Mouse (Mus musculus): ENCODE results near the gene Bcl9. TPM values are rescaled to one million over a fixed set of nuclear protein-coding genes. Genes with fewer than 3 reads are reported as not detected.

Bcl9 gene
- total and polyA plus RNA-seq, 3 experiments = 2.1 to 20.8 TPM; not detected in 1

DNA sequence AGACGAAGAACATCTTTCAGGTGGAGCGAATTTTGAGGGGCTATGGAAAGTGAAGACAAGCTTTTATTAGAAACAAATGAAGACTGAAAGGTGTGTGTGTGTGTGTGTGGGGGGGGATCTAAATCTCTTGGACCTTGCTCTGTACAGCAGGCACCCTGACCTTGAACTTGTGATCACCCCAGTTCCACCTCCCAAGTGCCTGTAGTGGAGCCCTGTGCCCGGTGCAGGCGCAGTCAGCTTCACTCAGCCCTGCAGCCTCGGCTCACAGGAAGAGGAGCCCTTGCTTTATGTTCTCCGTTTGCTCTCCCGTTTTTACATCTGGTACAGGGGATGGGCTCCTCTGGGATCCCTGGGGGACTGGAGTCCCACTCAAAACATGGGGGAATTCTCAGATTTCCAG, 3.9 kb upstream of the Bcl9 start:
- DNase-seq (ENCODE audit: low read depth, low spot score) = no peak
- Histone ChIP-seq H3K36me3 (ENCODE audit: control insufficient read depth in 1 of 2, insufficient read depth in 2 of 2, low read length in 2 of 2) (no peaks in the 10 kb centered on the region), H3K79me2 (ENCODE audit: control insufficient read depth, insufficient read depth, low read length, poor library complexity) (no peaks in the 10 kb centered on the region), H3K27ac (ENCODE audit: control insufficient read depth, low read depth, low read length) (no peak overlapping the region), H3K9me3 (replicated peaks; ENCODE audit: insufficient read depth, low read length) (no peaks in the 10 kb centered on the region), H3K27me3 (ENCODE audit: control insufficient read depth in 1 of 2, insufficient read depth in 2 of 2, low read length in 2 of 2) (peaks cover 6 to 15% of the 10 kb centered on the region in 2 experiments), H3K4me3 (ENCODE audit: control insufficient read depth in 1 of 2, insufficient read depth in 1 of 2, low read depth in 2 of 2, low read length in 2 of 2) (no peak overlapping the region), H3K9ac (ENCODE audit: control insufficient read depth, low read depth, low read length, poor library complexity, severe bottlenecking) (no peak overlapping the region), H3K4me1 (ENCODE audit: control insufficient read depth in 1 of 2, insufficient read depth in 2 of 2, low read length in 2 of 2) (no peaks in the 10 kb centered on the region)
- no peak for TF ChIP-seq MYC (IDR thresholded peaks at IDR 0.05; ENCODE audit: low read depth, low read length)
- TF ChIP-seq CHD1 (IDR thresholded peaks at IDR 0.05; ENCODE audit: low read depth, low read length) = no peak
- no peak for TF ChIP-seq BHLHE40 (IDR thresholded peaks at IDR 0.05; ENCODE audit: borderline replicate concordance, low read depth, low read length)
- TF ChIP-seq ZC3H11A (IDR thresholded peaks at IDR 0.05; ENCODE audit: low read depth, low read length) = no peak
- no peak for TF ChIP-seq USF1 (IDR thresholded peaks at IDR 0.05; ENCODE audit: low read depth, low read length)
- TF ChIP-seq RCOR1 (IDR thresholded peaks at IDR 0.05; ENCODE audit: low read depth, low read length) = no peak
- no peak for TF ChIP-seq KAT2A (conservative IDR thresholded peaks at IDR 0.05; ENCODE audit: low read depth, low read length)
- TF ChIP-seq MYB (IDR thresholded peaks at IDR 0.05; ENCODE audit: low read depth, low read length) = no peak
- TF ChIP-seq POLR2AphosphoS5 (IDR thresholded peaks at IDR 0.05; ENCODE audit: borderline replicate concordance, low read depth, low read length) = no peak

DNA sequence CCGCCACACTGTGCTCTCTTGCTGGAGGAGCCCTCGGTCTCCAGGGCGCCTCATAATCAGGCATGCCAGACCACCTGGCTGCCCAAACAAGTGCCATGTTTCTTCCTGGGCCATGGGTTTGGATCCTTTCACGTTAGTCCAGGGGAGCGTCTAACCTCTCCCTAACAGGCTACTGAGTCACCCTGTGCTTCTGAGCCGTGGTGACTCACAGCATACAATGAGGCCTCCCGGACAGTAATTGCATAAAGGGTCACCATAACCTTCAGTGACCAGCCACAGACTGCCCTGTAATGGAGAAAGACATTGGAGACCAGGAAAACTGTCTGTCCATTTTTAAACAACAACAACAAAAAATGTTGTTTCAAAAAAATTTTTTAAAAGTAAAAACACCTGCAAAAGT, 2.7 kb upstream of the Bcl9 start:
- no peak for DNase-seq (ENCODE audit: low read depth, low spot score)
- H3K9me3 ChIP-seq (replicated peaks; ENCODE audit: insufficient read depth, low read length) = no peaks in the 10 kb centered on the region
- no peak overlapping the region for H3K4me3 ChIP-seq (ENCODE audit: control insufficient read depth in 1 of 2, insufficient read depth in 1 of 2, low read depth in 2 of 2, low read length in 2 of 2)
- no peaks in the 10 kb centered on the region for H3K36me3 ChIP-seq (ENCODE audit: control insufficient read depth in 1 of 2, insufficient read depth in 2 of 2, low read length in 2 of 2)
- no peak overlapping the region for H3K9ac ChIP-seq (ENCODE audit: control insufficient read depth, low read depth, low read length, poor library complexity, severe bottlenecking)
- peaks cover 6 to 15% of the 10 kb centered on the region in 2 experiments for H3K27me3 ChIP-seq (ENCODE audit: control insufficient read depth in 1 of 2, insufficient read depth in 2 of 2, low read length in 2 of 2)
- H3K27ac ChIP-seq (ENCODE audit: control insufficient read depth, low read depth, low read length) = no peak overlapping the region
- H3K79me2 ChIP-seq (ENCODE audit: control insufficient read depth, insufficient read depth, low read length, poor library complexity) = no peaks in the 10 kb centered on the region
- TF ChIP-seq NRF1 (IDR thresholded peaks at IDR 0.05; ENCODE audit: insufficient read depth, low read depth, low read length, poor library complexity, severe bottlenecking) = no peak
- H3K4me1 ChIP-seq (ENCODE audit: control insufficient read depth in 1 of 2, insufficient read depth in 2 of 2, low read length in 2 of 2) = no peaks in the 10 kb centered on the region

DNA sequence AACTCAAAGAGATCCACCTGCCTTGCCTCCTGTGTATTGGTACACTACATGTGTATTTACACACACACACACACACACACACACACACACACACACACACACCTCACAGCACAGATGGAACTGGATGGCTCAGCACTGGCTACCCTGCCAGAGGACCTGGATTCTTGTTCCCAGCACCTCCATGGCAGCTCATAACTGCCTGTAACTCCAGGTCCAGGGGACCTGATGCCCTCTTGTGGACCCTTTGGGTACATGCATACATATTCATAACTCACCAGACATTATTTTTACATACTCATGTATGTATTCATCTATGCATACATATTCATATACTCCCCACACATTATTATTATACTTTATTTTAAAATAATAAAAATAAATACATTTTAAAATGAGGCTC, 2.2 kb upstream of the Bcl9 start:
- Histone ChIP-seq H3K4me3 (ENCODE audit: control insufficient read depth in 1 of 2, insufficient read depth in 1 of 2, low read depth in 2 of 2, low read length in 2 of 2) (no peak overlapping the region), H3K27me3 (ENCODE audit: control insufficient read depth in 1 of 2, insufficient read depth in 2 of 2, low read length in 2 of 2) (peaks cover 5 to 14% of the 10 kb centered on the region in 2 experiments), H3K79me2 (ENCODE audit: control insufficient read depth, insufficient read depth, low read length, poor library complexity) (no peaks in the 10 kb centered on the region), H3K36me3 (ENCODE audit: control insufficient read depth in 1 of 2, insufficient read depth in 2 of 2, low read length in 2 of 2) (no peaks in the 10 kb centered on the region), H3K9me3 (replicated peaks; ENCODE audit: insufficient read depth, low read length) (no peaks in the 10 kb centered on the region), H3K4me1 (ENCODE audit: control insufficient read depth in 1 of 2, insufficient read depth in 2 of 2, low read length in 2 of 2) (no peaks in the 10 kb centered on the region), H3K9ac (ENCODE audit: control insufficient read depth, low read depth, low read length, poor library complexity, severe bottlenecking) (no peak overlapping the region), H3K27ac (ENCODE audit: control insufficient read depth, low read depth, low read length) (no peak overlapping the region)
- TF ChIP-seq CTCF (IDR thresholded peaks at IDR 0.05 in 2 of 3, conservative IDR thresholded peaks at IDR 0.05 in 1 of 3; ENCODE audit: control insufficient read depth in 1 of 3, insufficient read depth in 1 of 3, low read depth in 2 of 3, low read length in 3 of 3, poor library complexity in 1 of 3, severe bottlenecking in 1 of 3) (peak; percentile 31 to 57 (median 46); a peak in 4 of 6 replicates), ZNF384 (IDR thresholded peaks at IDR 0.05; ENCODE audit: low read depth, low read length) (no peak), E2F4 (IDR thresholded peaks at IDR 0.05; ENCODE audit: borderline replicate concordance, low read depth, low read length) (no peak), BHLHE40 (IDR thresholded peaks at IDR 0.05; ENCODE audit: borderline replicate concordance, low read depth, low read length) (no peak), ETS1 (IDR thresholded peaks at IDR 0.05; ENCODE audit: low read depth, low read length) (no peak), MYC (IDR thresholded peaks at IDR 0.05; ENCODE audit: low read depth, low read length) (no peak), MXI1 (IDR thresholded peaks at IDR 0.05; ENCODE audit: low read depth, low read length) (no peak), SIN3A (IDR thresholded peaks at IDR 0.05; ENCODE audit: low read length) (no peak), SMC3 (IDR thresholded peaks at IDR 0.05; ENCODE audit: low read depth, low read length) (peak; percentile 63), POLR2A (IDR thresholded peaks at IDR 0.05; ENCODE audit: control insufficient read depth in 1 of 2, insufficient read depth in 1 of 2, low read depth in 1 of 2, low read length in 2 of 2, poor library complexity in 1 of 2) (no peak), USF1 (IDR thresholded peaks at IDR 0.05; ENCODE audit: low read depth, low read length) (no peak), RAD21 (IDR thresholded peaks at IDR 0.05; ENCODE audit: low read depth, low read length) (peak; percentile 56), POLR2AphosphoS5 (IDR thresholded peaks at IDR 0.05; ENCODE audit: borderline replicate concordance, low read depth, low read length) (no peak), TAL1 (IDR thresholded peaks at IDR 0.05; ENCODE audit: low read length) (no peak), CHD2 (IDR thresholded peaks at IDR 0.05; ENCODE audit: low read length) (no peak), MYB (IDR thresholded peaks at IDR 0.05; ENCODE audit: low read depth, low read length) (no peak), ZMIZ1 (IDR thresholded peaks at IDR 0.05; ENCODE audit: low read depth, low read length) (no peak), USF2 (IDR thresholded peaks at IDR 0.05; ENCODE audit: borderline replicate concordance in 1 of 2, insufficient read depth in 1 of 2, low read depth in 1 of 2, low read length in 2 of 2) (no peak), MAZ (IDR thresholded peaks at IDR 0.05; ENCODE audit: low read depth, low read length) (no peak)
- peak; percentile 38 for DNase-seq (ENCODE audit: low read depth, low spot score)
